Mouse (Mus musculus): Measurements from ENCODE around the gene Paics.
"Not testable (repeated sequence)": the region's sequence is repeated elsewhere in the genome, so short reads cannot be mapped to it uniquely, and the experiment has no call there.

The Paics gene

DNA sequence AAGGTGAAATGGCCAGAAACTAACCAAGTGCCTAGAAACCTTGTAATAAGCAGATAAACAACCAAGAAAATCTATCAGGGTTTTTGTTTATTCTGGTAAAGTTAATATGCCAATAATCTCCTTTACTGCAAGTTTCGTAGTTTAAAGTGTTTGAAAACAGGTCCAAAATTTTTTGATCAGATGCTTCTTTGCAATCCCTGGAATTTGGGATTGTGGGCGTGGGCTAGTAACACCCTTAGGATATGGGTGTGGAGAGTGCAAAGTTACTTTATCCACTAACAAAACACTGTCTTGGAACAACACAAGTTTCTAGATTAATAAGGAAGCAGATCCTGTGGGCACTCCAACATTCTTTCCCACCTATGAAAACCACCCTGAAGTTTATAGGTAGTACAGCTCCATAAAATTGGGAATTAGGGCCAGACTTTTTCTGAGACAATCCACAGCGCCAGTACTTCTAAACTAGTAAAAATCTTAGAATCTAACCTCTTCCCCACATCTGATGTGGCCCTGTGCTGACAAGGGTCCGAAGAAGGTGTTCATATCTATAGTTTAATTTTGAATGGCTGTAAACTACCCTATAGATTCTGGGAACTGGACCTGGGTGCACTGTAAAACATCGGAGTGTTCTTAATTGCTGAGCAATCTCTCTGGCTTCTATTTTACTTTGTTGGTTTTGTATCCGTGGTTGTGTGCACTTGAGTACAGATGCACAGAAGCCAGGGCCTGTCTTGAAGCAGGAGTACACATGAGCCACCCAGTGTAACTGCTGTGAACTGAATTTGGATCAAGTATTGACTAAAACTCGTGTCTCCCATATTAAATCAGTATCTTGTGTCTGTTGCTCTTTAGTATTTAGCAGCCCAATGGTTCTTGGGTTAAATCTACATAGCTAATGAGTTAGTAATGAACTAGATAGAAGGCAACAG is 1.3 kb downstream of the Paics start:
- no peak for DNase-seq (ENCODE audit: low spot score in 2 of 2)

GRCm38 (mm10) chr5:76953794-76954193 is 2.7 kb downstream of the Paics start:
- DNase-seq (ENCODE audit: low spot score in 2 of 2) = no peak

GRCm38 (mm10) chr5:76954271-76954900 is 3.3 kb downstream of the Paics start:
- no peak for DNase-seq (ENCODE audit: low spot score in 2 of 2)

- DNase-seq (ENCODE audit: low spot score in 2 of 2) = no peak
Measured at GRCm38 (mm10) chr5:76955474-76955873, 4.4 kb downstream of the Paics start.

DNA sequence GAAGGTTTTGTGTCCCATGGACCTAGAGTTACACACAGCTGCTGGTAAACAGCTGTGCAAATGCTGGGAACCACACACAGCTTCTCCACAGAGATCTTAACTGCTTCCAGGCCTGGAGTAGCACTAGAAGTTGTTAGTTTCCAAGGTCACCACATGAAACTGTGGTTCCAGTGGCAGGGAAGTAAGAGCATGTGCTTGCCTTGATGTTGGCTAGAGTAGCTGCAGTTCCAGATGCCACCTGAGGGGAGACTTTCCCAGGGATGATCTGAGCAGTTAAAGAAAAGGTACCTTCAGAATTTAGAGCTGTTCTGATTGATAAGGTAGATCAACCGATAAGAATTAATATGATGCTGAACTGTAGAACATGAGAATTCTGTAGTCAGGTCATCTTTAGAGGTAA is 6.8 kb downstream of the Paics start:
- no peak for DNase-seq (ENCODE audit: low spot score in 2 of 2)

DNA sequence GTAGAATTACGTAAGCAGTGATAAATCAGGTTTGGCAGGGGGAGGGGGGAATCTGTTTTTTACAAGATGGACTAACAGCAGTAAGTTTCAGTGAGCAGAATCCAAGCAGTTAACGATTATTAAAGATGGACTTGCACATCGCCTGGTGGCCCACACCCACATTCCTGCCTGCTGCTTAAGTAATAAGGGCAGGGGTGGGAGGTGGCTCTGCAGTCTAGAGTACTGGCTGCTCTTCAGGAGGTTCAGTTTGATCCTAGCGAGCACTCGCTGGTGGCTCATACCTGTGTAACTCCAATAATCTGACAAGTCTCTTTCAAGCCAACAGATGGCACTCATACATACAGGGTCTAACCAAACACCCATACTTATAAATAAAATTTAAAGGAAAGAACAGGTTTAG is 8.5 kb downstream of the Paics start:
- DNase-seq (ENCODE audit: low spot score in 2 of 2) = no peak

DNA sequence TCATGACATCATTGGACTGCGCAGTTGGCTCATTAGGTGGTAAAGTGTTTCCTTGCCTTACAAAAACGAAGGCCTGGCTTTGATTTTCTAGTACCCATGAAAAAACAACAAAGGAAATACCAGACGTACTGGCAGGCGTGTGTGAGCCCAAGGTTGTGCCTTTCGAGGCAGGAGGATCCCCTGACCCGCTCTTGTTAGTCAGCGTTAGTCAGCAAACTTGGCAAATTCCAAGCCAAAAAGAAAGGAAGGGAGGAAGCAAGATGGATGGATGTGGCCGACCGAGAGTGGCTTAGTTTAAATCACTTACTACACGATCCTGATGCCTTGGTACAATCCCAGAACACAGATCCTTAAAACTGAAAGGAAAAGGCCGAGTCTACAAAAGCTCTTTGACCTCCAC is 11.4 kb downstream of the Paics start:
- DNase-seq (ENCODE audit: low spot score in 2 of 2) = no peak

- no peak for DNase-seq (ENCODE audit: low spot score in 2 of 2)
Measured at GRCm38 (mm10) chr5:76964651-76965050, 13.5 kb downstream of the Paics start.

- DNase-seq (ENCODE audit: low spot score in 2 of 2) = no peak
Measured at GRCm38 (mm10) chr5:76969250-76969649, 18.1 kb downstream of the Paics start.

GRCm38 (mm10) chr5:76971115-76971514 is 20.0 kb downstream of the Paics start:
- DNase-seq (ENCODE audit: low spot score in 2 of 2) = not testable (repeated sequence)

DNA sequence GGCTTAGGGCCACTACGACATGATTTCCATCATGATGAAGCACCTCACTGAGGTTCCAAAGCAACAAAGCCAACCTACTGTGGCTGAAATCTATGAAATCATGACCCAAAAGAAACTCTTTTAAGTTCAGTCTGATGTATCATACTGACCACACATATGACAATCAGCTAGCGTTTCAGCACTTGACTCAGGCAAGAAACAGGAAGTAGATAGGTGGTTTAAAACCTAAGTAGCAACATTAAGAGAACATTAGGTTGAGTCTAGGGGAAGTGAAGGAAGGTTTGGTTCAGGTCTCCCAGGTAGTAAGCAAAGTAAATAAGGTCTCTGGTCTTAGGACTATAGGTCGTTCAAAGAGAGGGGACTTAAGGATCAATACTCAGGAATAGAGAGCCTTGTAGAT is 22.4 kb downstream of the Paics start:
- DNase-seq (ENCODE audit: low spot score in 2 of 2) = no peak

GRCm38 (mm10) chr5:76974207-76974553 is 23.1 kb downstream of the Paics start:
- DNase-seq (ENCODE audit: low spot score in 2 of 2) = no peak

GRCm38 (mm10) chr5:76974554-76975285 is 23.6 kb downstream of the Paics start, which contains the start of gene Srp72:
Gene Srp72 (plus strand): TSS chr5:76974683.
- DNase-seq (ENCODE audit: low spot score in 2 of 2) = peak; percentile 83 to 84

DNA sequence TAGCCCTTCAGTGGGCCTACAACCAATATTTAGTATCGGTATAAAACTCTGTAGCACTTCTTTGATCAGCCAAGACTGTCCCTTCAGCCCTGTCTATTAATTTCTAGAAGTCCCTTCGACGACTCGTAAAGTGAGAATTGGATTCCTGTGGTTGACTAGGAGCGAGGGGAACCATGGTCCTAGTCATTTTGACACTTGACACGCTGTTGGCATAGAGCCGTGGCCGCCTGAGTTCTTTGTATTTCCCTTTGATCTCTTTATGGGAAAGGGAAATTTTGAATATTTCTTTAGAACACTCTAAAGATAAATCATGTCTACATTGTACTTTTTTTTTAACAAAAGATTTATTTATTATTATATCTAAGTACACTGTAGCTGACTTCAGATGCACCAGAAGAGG is 24.6 kb downstream of the Paics start:
- DNase-seq (ENCODE audit: low spot score in 2 of 2) = no peak

GRCm38 (mm10) chr5:76984015-76984414 is 32.9 kb downstream of the Paics start:
- DNase-seq (ENCODE audit: low spot score in 2 of 2) = no peak

DNA sequence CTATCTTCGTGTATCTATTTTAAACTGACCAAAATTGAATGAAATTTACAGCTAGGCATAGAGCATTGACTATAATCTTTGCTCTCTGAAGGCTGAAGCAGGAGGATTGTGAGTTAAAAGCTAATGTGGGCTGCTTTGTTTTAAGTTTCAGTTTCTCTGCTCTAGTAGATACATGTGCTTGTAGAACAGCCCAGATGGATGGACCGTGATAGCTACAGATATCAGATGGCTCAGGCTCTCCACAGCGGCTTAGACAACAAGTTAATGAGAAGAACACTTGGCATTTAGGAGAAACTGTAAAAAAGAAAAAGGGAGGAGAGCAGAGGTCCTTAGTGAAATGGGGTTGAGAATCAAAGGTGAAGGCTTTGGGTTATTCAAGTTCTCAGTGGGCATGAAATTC is 39.7 kb downstream of the Paics start:
- no peak for DNase-seq (ENCODE audit: low spot score in 2 of 2)

DNA sequence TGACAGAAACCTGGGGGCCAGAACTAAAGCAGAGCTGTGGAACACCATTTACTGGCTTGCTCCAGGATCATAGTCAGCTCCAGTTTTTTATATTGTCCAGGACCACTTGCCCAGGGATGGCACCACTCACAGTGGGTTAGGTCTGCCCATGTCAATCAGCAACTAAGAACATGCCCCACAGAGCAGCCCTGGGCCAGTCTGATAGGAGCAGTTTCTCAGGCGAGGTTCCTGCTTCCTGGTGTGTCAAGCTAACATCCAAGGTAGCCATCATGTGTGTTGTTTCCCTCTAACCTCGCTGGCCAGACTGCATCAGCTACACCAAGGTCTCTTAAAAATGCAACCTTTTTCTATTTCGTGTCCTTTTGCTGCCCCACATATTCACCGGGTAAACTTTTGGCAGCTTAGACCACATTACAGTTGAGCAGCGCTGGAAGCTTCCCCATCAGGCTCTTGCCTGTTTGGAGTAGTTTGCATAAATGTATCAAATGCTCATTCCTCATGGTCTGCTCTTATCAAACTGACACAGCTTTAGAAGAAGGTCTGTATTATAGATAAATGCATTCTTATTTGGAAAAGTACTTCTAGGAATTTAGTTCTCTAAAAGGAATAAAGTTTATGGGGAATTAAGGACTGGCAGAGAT is 42.2 kb downstream of the Paics start:
- no peak for DNase-seq (ENCODE audit: low spot score in 2 of 2)

GRCm38 (mm10) chr5:76998416-76998815 is 47.3 kb downstream of the Paics start:
- peak in 1 of 2 experiments; percentile 40 for DNase-seq (ENCODE audit: low spot score in 2 of 2)

GRCm38 (mm10) chr5:77001192-77001591 is 50.1 kb downstream of the Paics start:
- no peak for DNase-seq (ENCODE audit: low spot score in 2 of 2)

DNA sequence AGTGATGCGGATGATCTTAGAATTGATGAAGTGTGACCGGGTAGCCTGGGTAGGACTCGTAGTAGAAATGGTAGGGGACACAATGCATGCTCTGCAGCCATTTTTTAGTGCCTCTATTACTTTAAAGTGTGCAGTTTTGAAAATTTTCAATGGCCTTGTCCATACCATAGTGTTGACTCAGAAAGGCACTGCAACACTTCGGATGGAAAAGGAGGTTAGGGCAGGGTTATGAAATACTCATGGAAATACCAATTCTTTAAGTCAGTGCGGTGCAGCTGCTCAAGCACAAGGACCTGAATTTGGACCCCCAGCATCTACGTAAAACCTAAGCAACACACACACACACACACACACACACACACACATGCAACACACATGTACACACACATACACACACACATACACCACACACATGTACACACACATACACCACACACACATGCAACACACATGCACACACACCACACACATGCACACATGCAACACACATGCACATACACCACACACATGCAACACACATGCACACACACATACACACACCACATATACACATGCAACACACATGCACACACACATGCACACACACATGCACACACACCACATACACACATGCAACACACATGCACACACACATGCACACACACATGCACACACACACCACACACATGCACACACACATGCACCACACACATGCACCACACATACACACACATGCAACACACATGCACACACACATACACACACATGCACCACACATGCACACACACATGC is 53.1 kb downstream of the Paics start, which contains the start of gene Arl9:
Arl9 (plus strand) TSS at position 5 of the 771 bp plus-strand sequence.
- no peak for DNase-seq (ENCODE audit: low spot score in 2 of 2)

DNA sequence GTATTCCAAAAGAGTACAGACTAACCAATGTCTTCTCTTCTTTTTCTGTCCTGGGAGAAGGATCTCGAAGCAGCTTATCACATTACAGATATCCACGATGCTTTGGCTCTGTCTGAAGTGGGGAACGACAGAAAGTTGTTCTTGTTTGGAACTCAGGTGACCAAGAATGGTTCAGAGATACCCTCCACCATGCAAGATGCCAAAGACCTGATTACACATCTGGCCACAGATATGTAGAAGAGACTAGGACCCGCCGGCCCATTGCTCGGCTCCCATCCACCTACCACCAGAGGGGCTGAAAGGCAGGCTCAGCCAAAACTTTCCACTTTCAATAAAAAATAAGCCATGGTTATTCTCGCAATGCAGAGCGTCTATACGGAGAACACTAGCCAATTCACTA is 59.2 kb downstream of the Paics start:
- no peak for DNase-seq (ENCODE audit: low spot score in 2 of 2)

All from right cerebral cortex, adult 2 months (tissue).